27 mouse cellular contexts compared by ENCODE assay signal in genomic region chr7:140180692-140181091, GRCm38 (mm10). TPM values are rescaled to one million over a fixed set of nuclear protein-coding genes. Genes with fewer than 3 reads are reported as not detected.
DNase-seq lines count a peak whose midpoint lies in the region; TF ChIP-seq lines count a peak whose summit lies in the region.
"Had no signal": no experiment of that assay in that cellular context is flagged by ENCODE, and none has a peak within 500 bp of the region (broad histone marks: within the 10 kb centered on the region; RNA-seq: fewer than 3 reads in every experiment).

No protein-coding gene starts in this region.

- no peaks in the 10 kb centered on the region for H3K79me2 ChIP-seq in CH12.LX (replicated peaks; ENCODE audit: control insufficient read depth, extremely low read depth, insufficient read depth, poor library complexity, severe bottlenecking)
- H3K79me2 ChIP-seq in MEL (ENCODE audit: control insufficient read depth, insufficient read depth, low read length, poor library complexity) = no peaks in the 10 kb centered on the region

- 0 out of 2 replicates have a peak, but pooled peaks have one; percentile 5 for TF ChIP-seq CTCF in layer of hippocampus, adult 2 months (conservative IDR thresholded peaks at IDR 0.05)
- TF ChIP-seq CTCF in CH12.LX (conservative IDR thresholded peaks at IDR 0.05 in 1 of 2, IDR thresholded peaks at IDR 0.05 in 1 of 2; ENCODE audit: low read depth in 2 of 2, low read length in 2 of 2) (no peak), MEL (IDR thresholded peaks at IDR 0.05 in 2 of 3, conservative IDR thresholded peaks at IDR 0.05 in 1 of 3; ENCODE audit: control insufficient read depth in 1 of 3, insufficient read depth in 1 of 3, low read depth in 2 of 3, low read length in 3 of 3, poor library complexity in 1 of 3, severe bottlenecking in 1 of 3) (no peak)

- TF ChIP-seq EP300 in CH12.LX (IDR thresholded peaks at IDR 0.05; ENCODE audit: low read length) (no peak), MEL (IDR thresholded peaks at IDR 0.05; ENCODE audit: low read depth in 1 of 2, low read length in 2 of 2) (no peak)

- no peaks in the 10 kb centered on the region for H3K36me3 ChIP-seq in CH12.LX (replicated peaks in 1 of 2; ENCODE audit: control insufficient read depth in 1 of 2, insufficient read depth in 1 of 2, low read length in 1 of 2)
- no peaks in the 10 kb centered on the region for H3K36me3 ChIP-seq in MEL (ENCODE audit: control insufficient read depth in 1 of 2, insufficient read depth in 2 of 2, low read length in 2 of 2)
- H3K36me3 ChIP-seq: G1E had no signal

- H3K4me3 ChIP-seq in layer of hippocampus, adult 2 months = no peak overlapping the region
- no peak overlapping the region for H3K4me3 ChIP-seq in CH12.LX (replicated peaks in 1 of 3; ENCODE audit: low read depth in 2 of 3, low read length in 2 of 3, poor library complexity in 1 of 3)
- H3K4me3 ChIP-seq in MEL (ENCODE audit: control insufficient read depth in 1 of 2, insufficient read depth in 1 of 2, low read depth in 2 of 2, low read length in 2 of 2) = no peak overlapping the region

- H3K4me1 ChIP-seq in CH12.LX (ENCODE audit: control insufficient read depth in 1 of 2, insufficient read depth in 2 of 2) = no peaks in the 10 kb centered on the region
- H3K4me1 ChIP-seq in MEL (ENCODE audit: control insufficient read depth in 1 of 2, insufficient read depth in 2 of 2, low read length in 2 of 2) = no peaks in the 10 kb centered on the region

- H3K27me3 ChIP-seq in CH12.LX (replicated peaks) (peaks cover 79% of the 10 kb centered on the region), MEL (ENCODE audit: control insufficient read depth in 1 of 2, insufficient read depth in 2 of 2, low read length in 2 of 2) (no peaks in the 10 kb centered on the region)
- H3K27me3 ChIP-seq: Patski had no signal

- TF ChIP-seq RAD21 in CH12.LX (IDR thresholded peaks at IDR 0.05; ENCODE audit: low read depth, low read length) (no peak), MEL (IDR thresholded peaks at IDR 0.05; ENCODE audit: low read depth, low read length) (no peak)

- dilution Hi-C loops in CH12.LX (cut with MboI; ENCODE audit: extremely low pct_ligation_motif_present, extremely low pct_unique_long_range_greater_than_20kb, low sequenced_read_pairs) = no loop called here

- no peaks in the 10 kb centered on the region for H3K9me3 ChIP-seq in CH12.LX (replicated peaks; ENCODE audit: low read length)
- H3K9me3 ChIP-seq in MEL (replicated peaks; ENCODE audit: insufficient read depth, low read length) = no peaks in the 10 kb centered on the region
- H3K9me3 ChIP-seq: G1E had no signal

- no peak overlapping the region for H3K27ac ChIP-seq in layer of hippocampus, adult 2 months
- H3K27ac ChIP-seq in CH12.LX (ENCODE audit: insufficient read depth, low read depth) = no peak overlapping the region
- no peak overlapping the region for H3K27ac ChIP-seq in MEL (ENCODE audit: control insufficient read depth, low read depth, low read length)

- in situ Hi-C loops in CH12.LX (cut with MboI; ENCODE audit: low pct_ligation_motif_present, low pct_unique_long_range_greater_than_20kb, low sequenced_read_pairs) = loop anchor here (25.0 kb wide), 1 partner anchor 607 kb away; the partner anchor contains the start of gene Syce1

- no peak for TF ChIP-seq POLR2A in CH12.LX (IDR thresholded peaks at IDR 0.05; ENCODE audit: low read depth, low read length)
- no peak for TF ChIP-seq POLR2A in MEL (IDR thresholded peaks at IDR 0.05; ENCODE audit: control insufficient read depth in 1 of 2, insufficient read depth in 1 of 2, low read depth in 1 of 2, low read length in 2 of 2, poor library complexity in 1 of 2)

- H3K4me2 ChIP-seq in CH12.LX (ENCODE audit: insufficient read depth, low read depth, poor library complexity, severe bottlenecking) = no peak overlapping the region

- H3K9ac ChIP-seq in CH12.LX (ENCODE audit: insufficient read depth, low read depth) = no peak overlapping the region
- H3K9ac ChIP-seq in MEL (ENCODE audit: control insufficient read depth, low read depth, low read length, poor library complexity, severe bottlenecking) = no peak overlapping the region

- no peak for DNase-seq in layer of hippocampus, adult 2 months (ENCODE audit: low spot score in 2 of 2)
- no peak for DNase-seq in layer of hippocampus, postnatal 25 days (ENCODE audit: extremely low spot score in 1 of 2, low spot score in 1 of 2)
- no peak for DNase-seq in CH12.LX (ENCODE audit: extremely low read depth)
- DNase-seq in MEL (ENCODE audit: low read depth, low spot score) = no peak
- no peak for DNase-seq in adrenal gland, postnatal 4 days (ENCODE audit: low spot score in 2 of 2)
- no peak for DNase-seq in left cerebral cortex, adult 9 months (ENCODE audit: low spot score in 2 of 2)
- DNase-seq: adrenal gland, adult 2 months; adrenal gland, adult 8-10 months; adrenal gland, postnatal 10 days; adrenal gland, postnatal 14 days; adrenal gland, postnatal 25 days; adrenal gland, postnatal 36 days; B cell, adult 2 months; cerebellum, adult 11 months; cerebellum, adult 11-12 months; cerebellum, adult 18-20 months; cerebellum, adult 2 months; cerebellum, adult 8-10 months; cerebellum, adult 9-10 months had no signal

TF ChIP-seq in CH12.LX, 34 proteins besides CTCF, POLR2A, EP300 and RAD21:
- no peak for TF ChIP-seq USF1 (IDR thresholded peaks at IDR 0.05; ENCODE audit: low read depth, low read length)
- TF ChIP-seq ZNF384 (IDR thresholded peaks at IDR 0.05; ENCODE audit: low read depth, low read length) = peak; percentile 63

TF ChIP-seq in MEL, 35 proteins besides CTCF, POLR2A, EP300 and RAD21:
- TF ChIP-seq NRF1 (IDR thresholded peaks at IDR 0.05; ENCODE audit: insufficient read depth, low read depth, low read length, poor library complexity, severe bottlenecking) = no peak
- peak; percentile 84 for TF ChIP-seq ZNF384 (IDR thresholded peaks at IDR 0.05; ENCODE audit: low read depth, low read length)

RNA-seq across cellular contexts. Expression of gene Olfr523, which starts 7.7 kb away (rescaled TPM):
- under 1 TPM; 0.10 to 0.20 TPM for total RNA-seq in layer of hippocampus, adult 2 months (2021)
- total RNA-seq in layer of hippocampus, postnatal 25 days (2021) = under 1 TPM in 1 of 2 experiments, not detected in 1; 0.25 TPM
- total RNA-seq in CH12.LX (2012; rRNA removed) (not detected in 2 replicates), CH12.LX (2014; rRNA removed) (not detected in 2 replicates), MEL (2012; rRNA removed) (not detected in 2 replicates)
- polyA plus RNA-seq in CH12.LX (2012; ENCODE audit: insufficient read length, low read depth) (not detected in 2 replicates), MEL (2012; ENCODE audit: insufficient read depth in 1 of 2, insufficient read length in 2 of 2, low read depth in 1 of 2, low replicate concordance in 2 of 2, missing spikeins in 1 of 2) (not detected)
- not detected for total RNA-seq in adrenal gland, postnatal 4 days (2021)
- total RNA-seq: adrenal gland, adult 18-20 months; adrenal gland, adult 2 months; adrenal gland, adult 8-10 months; adrenal gland, postnatal 10 days; adrenal gland, postnatal 14 days; adrenal gland, postnatal 25 days; adrenal gland, postnatal 36 days; ES-E14 had no signal
- polyA plus RNA-seq: activated CD4-positive, CD25-positive, alpha-beta regulatory T cell, adult 4 months; adrenal gland, adult 2 months; brain, embryonic 14.5 days; C2C12; CD4-positive, CD25-positive, alpha-beta regulatory T cell, adult 4 months; G1E; Patski had no signal

RNA-seq across cellular contexts. Expression of gene Olfr522, which starts 16.1 kb away (rescaled TPM):
- total RNA-seq in layer of hippocampus, adult 2 months (2021) = not detected
- not detected for total RNA-seq in layer of hippocampus, postnatal 25 days (2021)
- total RNA-seq in CH12.LX (2012; rRNA removed) (not detected in 2 replicates), CH12.LX (2014; rRNA removed) (not detected in 2 replicates), MEL (2012; rRNA removed) (not detected in 2 replicates)
- polyA plus RNA-seq in CH12.LX (2012; ENCODE audit: insufficient read length, low read depth) (not detected in 2 replicates), MEL (2012; ENCODE audit: insufficient read depth in 1 of 2, insufficient read length in 2 of 2, low read depth in 1 of 2, low replicate concordance in 2 of 2, missing spikeins in 1 of 2) (not detected)
- not detected for total RNA-seq in adrenal gland, postnatal 4 days (2021)
- total RNA-seq: adrenal gland, adult 18-20 months; adrenal gland, adult 2 months; adrenal gland, adult 8-10 months; adrenal gland, postnatal 10 days; adrenal gland, postnatal 14 days; adrenal gland, postnatal 25 days; adrenal gland, postnatal 36 days; ES-E14 had no signal
- polyA plus RNA-seq: activated CD4-positive, CD25-positive, alpha-beta regulatory T cell, adult 4 months; adrenal gland, adult 2 months; brain, embryonic 14.5 days; C2C12; CD4-positive, CD25-positive, alpha-beta regulatory T cell, adult 4 months; cerebellum, adult 2 months; G1E; Patski had no signal

RNA-seq across cellular contexts. Expression of gene Olfr524, which starts 25.1 kb away (rescaled TPM):
- total RNA-seq in layer of hippocampus, adult 2 months (2021) = not detected
- total RNA-seq in layer of hippocampus, postnatal 25 days (2021) = not detected
- total RNA-seq in CH12.LX (2012; rRNA removed) (not detected in 2 replicates), CH12.LX (2014; rRNA removed) (not detected in 2 replicates), MEL (2012; rRNA removed) (not detected in 2 replicates)
- polyA plus RNA-seq in CH12.LX (2012; ENCODE audit: insufficient read length, low read depth) (not detected in 2 replicates), MEL (2012; ENCODE audit: insufficient read depth in 1 of 2, insufficient read length in 2 of 2, low read depth in 1 of 2, low replicate concordance in 2 of 2, missing spikeins in 1 of 2) (not detected)
- not detected for total RNA-seq in adrenal gland, postnatal 4 days (2021)
- total RNA-seq: adrenal gland, adult 18-20 months; adrenal gland, adult 2 months; adrenal gland, adult 8-10 months; adrenal gland, postnatal 10 days; adrenal gland, postnatal 14 days; adrenal gland, postnatal 25 days; adrenal gland, postnatal 36 days; ES-E14 had no signal
- polyA plus RNA-seq: adrenal gland, adult 2 months; brain, embryonic 14.5 days; C2C12; CD4-positive, CD25-positive, alpha-beta regulatory T cell, adult 4 months; cerebellum, adult 2 months; G1E; Patski had no signal

RNA-seq across cellular contexts. Expression of gene Sprn, which starts 26.0 kb away (rescaled TPM):
- total RNA-seq in layer of hippocampus, adult 2 months (2021) = 100 to 1,000 TPM; 177 to 178 TPM
- 100 to 1,000 TPM; 191 to 207 TPM for total RNA-seq in layer of hippocampus, postnatal 25 days (2021)
- not detected in 2 replicates for total RNA-seq in CH12.LX (2012; rRNA removed)
- not detected in 2 replicates for total RNA-seq in CH12.LX (2014; rRNA removed)
- not detected in 2 replicates for polyA plus RNA-seq in CH12.LX (2012; ENCODE audit: insufficient read length, low read depth)
- total RNA-seq in MEL (2012; rRNA removed) = not detected in 2 replicates
- not detected for polyA plus RNA-seq in MEL (2012; ENCODE audit: insufficient read depth in 1 of 2, insufficient read length in 2 of 2, low read depth in 1 of 2, low replicate concordance in 2 of 2, missing spikeins in 1 of 2)
- total RNA-seq in adrenal gland, postnatal 4 days (2021) = 1 to 10 TPM; 1.7 to 2.6 TPM
- polyA plus RNA-seq: activated CD4-positive, CD25-positive, alpha-beta regulatory T cell, adult 4 months; C2C12; CD4-positive, CD25-positive, alpha-beta regulatory T cell, adult 4 months; G1E had no signal

RNA-seq across cellular contexts. Expression of gene Cd163l1, which starts 37.4 kb away (rescaled TPM):
- total RNA-seq in layer of hippocampus, adult 2 months (2021) = under 1 TPM; 0.44 to 0.56 TPM
- under 1 TPM; 0.39 to 0.63 TPM for total RNA-seq in layer of hippocampus, postnatal 25 days (2021)
- total RNA-seq in CH12.LX (2012; rRNA removed) (not detected in 2 replicates), CH12.LX (2014; rRNA removed) (not detected in 2 replicates), MEL (2012; rRNA removed) (not detected in 2 replicates)
- polyA plus RNA-seq in CH12.LX (2012; ENCODE audit: insufficient read length, low read depth) (not detected in 2 replicates), MEL (2012; ENCODE audit: insufficient read depth in 1 of 2, insufficient read length in 2 of 2, low read depth in 1 of 2, low replicate concordance in 2 of 2, missing spikeins in 1 of 2) (not detected)
- not detected for total RNA-seq in adrenal gland, postnatal 4 days (2021)
- total RNA-seq: adrenal gland, adult 18-20 months; adrenal gland, adult 2 months; adrenal gland, adult 8-10 months; adrenal gland, postnatal 14 days; adrenal gland, postnatal 25 days; adrenal gland, postnatal 36 days; ES-E14; G1E had no signal
- polyA plus RNA-seq: adrenal gland, adult 2 months; brain, embryonic 14.5 days; C2C12; CD4-positive, CD25-positive, alpha-beta regulatory T cell, adult 4 months; G1E; Patski had no signal
